Mouse (Mus musculus) intestine, embryonic 16.5 days (tissue): ENCODE measurements around the gene Ccer2. TPM values are rescaled to one million over a fixed set of nuclear protein-coding genes. Genes with fewer than 3 reads are reported as not detected.

Experiments used
- ATAC-seq: fragments of 200-750 bp; cut with Nextera tagmentation; 2 replicates; pipeline ENCODE4 v1.8.0; 2017; ENCODE audit warnings: moderate TSS enrichment, moderate library complexity
- H3K27ac ChIP-seq: fragments of 300-500 bp; sonication (generic); 2 replicates; pipeline ENCODE4 v1.5.1; 2014; ENCODE audit warnings: mild to moderate bottlenecking, low read length
- H3K27me3 ChIP-seq: fragments of 300-500 bp; sonication (generic); replicated peaks from 2 replicates; pipeline ENCODE4 v1.6.1; 2014; ENCODE audit warnings: low read length, control low read depth, mixed read lengths; ENCODE audit not compliant: control insufficient read depth, insufficient read depth
- H3K36me3 ChIP-seq: fragments of 300-500 bp; sonication (generic); 2 replicates; pipeline ENCODE4 v1.6.1; 2014; ENCODE audit warnings: low read length, control low read depth; ENCODE audit not compliant: control insufficient read depth, insufficient read depth
- H3K4me1 ChIP-seq: fragments of 300-500 bp; sonication (generic); 2 replicates; pipeline ENCODE4 v1.6.1; 2014; ENCODE audit warnings: low read length, control low read depth, mixed read lengths; ENCODE audit not compliant: control insufficient read depth, insufficient read depth
- H3K4me2 ChIP-seq: fragments of 300-500 bp; sonication (generic); 2 replicates; pipeline ENCODE4 v1.6.1; 2014; ENCODE audit warnings: low read depth, low read length, control low read depth
- H3K4me3 ChIP-seq: fragments of 300-500 bp; sonication (generic); 2 replicates; pipeline ENCODE4 v1.5.1; 2014; ENCODE audit warnings: mild to moderate bottlenecking, low read length
- H3K9ac ChIP-seq: fragments of 300-500 bp; sonication (generic); 2 replicates; pipeline ENCODE4 v1.6.1; 2014; ENCODE audit warnings: low read depth, low read length
- H3K9me3 ChIP-seq: fragments of 300-500 bp; sonication (generic); 2 replicates; pipeline ENCODE4 v1.6.1; 2016; ENCODE audit warnings: low read length, control low read depth; ENCODE audit not compliant: control insufficient read depth
- WGBS: fragments of 180-500 bp; shearing (Covaris S2); extraction: QIAGEN DNeasy Blood & Tissue Kit; methylation state at CpG from one replicate; pipeline ENCODE4 v1.1.7; 2014; 5-methylcytosine and 5-hydroxymethylcytosine counted together
- polyA plus RNA-seq: library from polyadenylated mRNA; unstranded; fragments of >200 nt; fragmentation: Nextera tagmentation; extraction: Ambion mirVana; gene quantifications from 2 replicates; pipeline ENCODE4 v1.2.1, GENCODE M21; 2015

The Ccer2 gene
- polyA plus RNA-seq, 1 experiment from 2014 or later = not detected

- H3K4me1 ChIP-seq = peaks cover 5% of the 10 kb centered on the region; the same call in 1 of the 2 replicates
- no peak overlapping the region for H3K4me3 ChIP-seq
- H3K4me2 ChIP-seq = no peak overlapping the region
- peak overlapping the region; percentile 61; the same call in 1 of the 2 replicates for H3K27ac ChIP-seq
- WGBS = 80% methylated on average over 7 of the region's 7 CpGs
- ATAC-seq = no peak
- H3K27me3 ChIP-seq = no peaks in the 10 kb centered on the region
- H3K9me3 ChIP-seq = no peaks in the 10 kb centered on the region
- H3K9ac ChIP-seq = peak overlapping the region; percentile 55; the same call in 1 of the 2 replicates
- peaks cover 5% of the 10 kb centered on the region; the same call in 1 of the 2 replicates for H3K36me3 ChIP-seq
Observed at GRCm38 (mm10) chr7:28780857-28781256, 24.9 kb downstream of the Ccer2 start.

- no peaks in the 10 kb centered on the region for H3K27me3 ChIP-seq
- WGBS = 93% methylated on average over 8 of the region's 8 CpGs
- H3K9ac ChIP-seq = no peak overlapping the region
- H3K9me3 ChIP-seq = no peaks in the 10 kb centered on the region
- peaks cover 5% of the 10 kb centered on the region; the same call in 1 of the 2 replicates for H3K4me1 ChIP-seq
- no peak overlapping the region for H3K27ac ChIP-seq
- 0 out of 2 replicates have a peak, but pooled peaks have one; percentile 12 for ATAC-seq
- H3K4me2 ChIP-seq = no peak overlapping the region
- H3K4me3 ChIP-seq = no peak overlapping the region
- peaks cover 5% of the 10 kb centered on the region; the same call in 1 of the 2 replicates for H3K36me3 ChIP-seq
Observed at GRCm38 (mm10) chr7:28781261-28781663, 25.3 kb downstream of the Ccer2 start.

- Histone ChIP-seq H3K36me3 (peaks cover 5% of the 10 kb centered on the region; the same call in 1 of the 2 replicates), H3K4me1 (peaks cover 10% of the 10 kb centered on the region), H3K27me3 (no peaks in the 10 kb centered on the region), H3K27ac (no peak overlapping the region), H3K4me2 (no peak overlapping the region), H3K9me3 (no peaks in the 10 kb centered on the region), H3K4me3 (no peak overlapping the region), H3K9ac (no peak overlapping the region)
- 73% methylated on average over 5 of the region's 5 CpGs for WGBS
- ATAC-seq = no peak
Observed at GRCm38 (mm10) chr7:28785161-28785560, 29.2 kb downstream of the Ccer2 start.

DNA sequence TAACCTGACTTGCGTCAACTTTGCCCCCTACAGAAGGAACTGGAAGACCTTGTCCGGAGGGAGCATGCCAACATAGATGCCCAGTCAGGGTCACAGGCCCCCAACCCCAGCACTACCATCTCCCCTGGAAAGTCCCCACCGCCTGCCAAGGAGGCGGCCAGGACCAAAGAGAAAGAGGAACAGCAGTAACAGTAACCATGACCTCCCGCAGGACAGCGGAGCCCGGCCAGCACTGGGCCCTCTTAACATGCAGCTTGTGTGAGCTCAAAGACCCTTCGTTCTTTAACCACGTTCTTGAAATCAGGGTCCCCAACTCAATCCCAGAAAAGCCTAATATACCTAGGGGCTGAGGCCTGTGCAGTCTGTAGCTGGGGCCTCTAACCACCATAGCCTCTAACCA lies 31.9 kb downstream of the Ccer2 start:
- 90% methylated on average over 9 of the region's 9 CpGs for WGBS
- no peak for ATAC-seq
- H3K27ac ChIP-seq = no peak overlapping the region
- peaks cover 21% of the 10 kb centered on the region for H3K4me1 ChIP-seq
- no peaks in the 10 kb centered on the region for H3K9me3 ChIP-seq
- no peak overlapping the region for H3K4me3 ChIP-seq
- H3K27me3 ChIP-seq = no peaks in the 10 kb centered on the region
- H3K36me3 ChIP-seq = peaks cover 5% of the 10 kb centered on the region; the same call in 1 of the 2 replicates
- H3K9ac ChIP-seq = no peak overlapping the region
- no peak overlapping the region for H3K4me2 ChIP-seq

DNA sequence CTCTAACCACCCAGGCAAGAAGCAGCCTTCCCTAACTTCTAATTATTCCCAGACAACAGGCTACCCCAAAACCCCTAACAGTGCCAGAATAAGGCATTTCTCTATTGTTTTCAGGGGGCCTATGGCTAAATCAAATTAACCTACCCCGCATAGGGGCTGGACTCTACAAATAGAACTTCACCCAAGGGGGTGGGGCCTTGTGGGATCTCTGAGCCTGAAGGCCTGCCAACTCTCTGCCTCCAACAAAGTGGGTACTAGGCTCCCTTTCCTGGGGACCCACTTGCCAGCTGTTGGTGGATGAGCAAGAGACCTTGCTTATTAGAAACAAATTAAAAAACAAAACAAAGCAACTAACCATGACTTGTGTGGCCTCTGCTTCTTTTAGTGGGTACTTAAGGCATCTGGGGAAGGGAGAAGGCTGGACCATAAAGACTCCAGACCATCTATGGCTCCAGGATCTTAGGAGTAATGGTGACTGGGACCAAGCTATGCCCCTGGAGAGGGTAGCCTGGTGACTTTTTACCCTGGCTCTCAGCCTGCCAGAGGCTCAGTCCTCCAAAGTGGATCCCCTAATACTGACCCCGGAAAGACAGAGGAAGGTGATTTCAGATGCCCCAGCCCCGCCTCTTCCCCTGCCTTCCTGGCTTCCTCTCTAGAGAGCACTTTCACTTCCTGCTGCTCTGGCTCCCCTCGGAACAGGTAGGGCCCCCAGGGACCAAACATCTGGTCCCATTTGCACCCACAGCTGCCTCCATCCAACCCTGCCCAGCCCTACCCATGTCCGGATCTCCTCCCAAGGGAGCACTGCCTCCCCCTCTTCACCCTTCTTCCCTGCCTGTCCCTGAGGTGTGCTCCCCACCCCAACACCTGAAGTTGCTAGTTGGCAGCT lies 32.6 kb downstream of the Ccer2 start, which contains the start of gene Rinl:
TSS of gene Rinl (plus strand) at position 663 of the 889 bp plus-strand sequence.
- peak within 1 kb of the TSS; percentile 57; the same call in 1 of the 2 replicates for H3K27ac ChIP-seq
- H3K27me3 ChIP-seq = no peaks in the 10 kb centered on the region
- H3K4me2 ChIP-seq = no peak within 1 kb of the TSS
- ATAC-seq = no peak
- peaks cover 21% of the 10 kb centered on the region for H3K4me1 ChIP-seq
- H3K9ac ChIP-seq = peak within 1 kb of the TSS; percentile 40; the same call in 1 of the 2 replicates
- H3K4me3 ChIP-seq = no peak within 1 kb of the TSS
- H3K9me3 ChIP-seq = no peaks in the 10 kb centered on the region
- 60% methylated on average over 5 of the region's 5 CpGs for WGBS
- peaks cover 2% of the 10 kb centered on the region; the same call in 1 of the 2 replicates for H3K36me3 ChIP-seq

DNA sequence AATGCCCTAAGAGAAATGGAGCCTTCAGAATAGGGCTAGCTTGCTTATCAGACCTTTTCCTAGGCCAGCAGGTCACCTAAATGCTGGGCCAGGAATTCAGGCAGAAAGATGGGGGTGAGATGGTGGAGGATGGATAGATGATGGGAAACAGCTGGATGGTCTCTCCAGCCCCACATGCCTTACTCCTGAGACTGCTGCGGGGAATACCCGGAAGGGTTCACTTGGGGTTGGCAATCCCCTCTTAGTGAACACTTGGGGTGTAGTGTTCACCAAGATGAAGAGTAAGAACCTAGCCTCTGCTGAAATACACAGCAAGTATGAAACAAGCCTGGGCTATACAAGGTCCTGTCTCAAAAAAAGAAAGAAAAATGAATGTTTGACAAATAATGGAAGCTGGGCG lies 33.3 kb downstream of the Ccer2 start:
- peak overlapping the region; percentile 14; the same call in 1 of the 2 replicates for H3K27ac ChIP-seq
- H3K4me3 ChIP-seq = no peak overlapping the region
- H3K4me2 ChIP-seq = no peak overlapping the region
- H3K4me1 ChIP-seq = peaks cover 21% of the 10 kb centered on the region
- 44% methylated on average over 3 of the region's 3 CpGs for WGBS
- ATAC-seq = no peak
- no peaks in the 10 kb centered on the region for H3K36me3 ChIP-seq
- H3K9ac ChIP-seq = peak overlapping the region; percentile 40; the same call in 1 of the 2 replicates
- H3K9me3 ChIP-seq = no peaks in the 10 kb centered on the region
- no peaks in the 10 kb centered on the region for H3K27me3 ChIP-seq

DNA sequence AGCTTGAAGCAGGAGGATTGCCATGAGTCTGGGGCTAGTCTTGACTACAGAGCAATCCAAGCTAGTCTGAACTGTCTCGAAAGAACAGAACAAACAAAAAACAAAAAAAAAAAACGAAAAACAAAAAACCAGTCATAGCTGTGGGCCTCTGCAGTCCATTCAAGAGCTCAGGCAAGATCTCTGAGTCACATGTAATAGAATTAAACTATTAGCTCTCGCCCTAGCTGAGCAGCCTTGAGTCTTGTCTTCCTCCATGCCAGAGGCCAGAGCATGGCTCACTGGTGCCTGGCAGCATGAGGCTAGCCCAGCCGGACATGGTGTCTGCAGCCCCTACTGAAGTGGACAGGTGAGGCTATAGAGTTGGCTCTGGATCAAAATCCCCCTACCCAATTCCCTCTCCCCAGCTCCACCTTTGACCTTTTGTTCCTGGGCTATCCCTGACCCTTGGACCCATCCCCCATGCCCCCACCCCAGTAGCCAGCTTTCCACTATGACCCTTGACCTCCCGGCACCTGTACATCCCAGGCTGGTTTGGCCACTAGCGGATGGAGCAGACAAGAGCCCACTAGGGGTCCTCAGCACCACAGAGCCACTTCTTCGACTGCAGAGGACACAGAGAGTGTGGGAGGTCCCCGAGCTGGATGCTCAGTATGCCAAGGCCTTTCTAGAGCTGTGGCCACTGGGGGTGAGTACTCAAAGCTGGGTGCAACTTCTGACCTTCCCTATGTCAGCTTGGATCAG lies 34.3 kb downstream of the Ccer2 start:
- H3K9me3 ChIP-seq = no peaks in the 10 kb centered on the region
- H3K4me3 ChIP-seq = no peak overlapping the region
- no peaks in the 10 kb centered on the region for H3K36me3 ChIP-seq
- H3K4me1 ChIP-seq = peaks cover 21% of the 10 kb centered on the region
- no peak overlapping the region for H3K4me2 ChIP-seq
- H3K27ac ChIP-seq = 0 out of 2 replicates have a peak overlapping the region, but pooled peaks have one; percentile 57
- ATAC-seq = 0 out of 2 replicates have a peak, but pooled peaks have one; percentile 25
- WGBS = 57% methylated on average over 8 of the region's 8 CpGs
- H3K9ac ChIP-seq = no peak overlapping the region
- no peaks in the 10 kb centered on the region for H3K27me3 ChIP-seq

DNA sequence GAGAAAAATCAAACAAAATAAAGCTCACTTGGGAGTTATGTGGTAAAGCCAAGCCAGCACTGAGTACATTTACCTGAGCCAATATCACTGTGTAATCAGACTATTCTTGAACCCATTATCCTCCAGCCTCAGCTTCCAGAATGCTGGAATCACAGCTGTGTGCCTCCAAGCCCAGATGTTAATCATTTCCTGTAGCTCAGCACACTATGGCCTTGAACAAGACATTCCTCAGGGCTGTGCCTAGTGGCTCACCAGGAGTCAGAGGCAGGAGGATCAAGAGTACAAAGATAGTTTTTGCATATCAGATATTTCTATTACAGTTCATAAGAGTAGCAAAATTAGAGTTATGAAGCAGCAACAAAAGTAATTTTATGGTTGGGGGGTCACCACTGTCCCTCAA lies 35.7 kb downstream of the Ccer2 start:
- H3K9ac ChIP-seq = no peak overlapping the region
- H3K4me2 ChIP-seq = no peak overlapping the region
- 0 out of 2 replicates have a peak, but pooled peaks have one; percentile 17 for ATAC-seq
- no peaks in the 10 kb centered on the region for H3K36me3 ChIP-seq
- no peak overlapping the region for H3K27ac ChIP-seq
- H3K4me3 ChIP-seq = no peak overlapping the region
- no peaks in the 10 kb centered on the region for H3K9me3 ChIP-seq
- H3K4me1 ChIP-seq = peaks cover 25% of the 10 kb centered on the region
- no peaks in the 10 kb centered on the region for H3K27me3 ChIP-seq
